ENCODE assay signal across 19 mouse cellular contexts in the genomic region with DNA sequence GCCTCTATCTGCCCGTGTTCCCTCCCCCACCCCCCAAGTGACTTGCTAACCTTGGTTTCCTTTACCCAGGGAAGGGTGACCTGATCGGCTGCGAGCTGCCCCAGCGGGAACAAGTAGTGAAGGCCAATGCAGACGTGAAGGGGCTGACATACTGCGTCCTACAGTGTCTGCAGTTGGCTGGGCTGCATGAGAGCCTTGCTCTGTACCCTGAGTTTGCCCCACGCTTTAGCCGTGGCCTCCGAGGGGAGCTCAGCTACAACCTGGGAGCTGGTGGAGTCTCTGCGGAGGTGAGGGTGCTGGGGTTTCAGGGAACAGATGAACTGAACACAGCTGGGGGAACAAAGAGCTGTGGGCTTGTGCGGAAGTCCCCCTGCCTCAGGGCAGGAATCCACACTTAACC. TPM values are rescaled to one million over a fixed set of nuclear protein-coding genes. Genes with fewer than 3 reads are reported as not detected.
A peak's percentile ranks its signal among the peaks of the same experiment; 100 is the strongest.
DNase-seq lines count a peak whose midpoint lies in the region; ATAC-seq lines count a peak whose summit lies in the region.
"Had no signal": no experiment of that assay in that cellular context is flagged by ENCODE, and none has a peak within 500 bp of the region (broad histone marks: within the 10 kb centered on the region; RNA-seq: fewer than 3 reads in every experiment).

No protein-coding gene starts in this region.

- no peak for DNase-seq in heart, embryonic 10.5 days (ENCODE audit: low spot score)
- DNase-seq in heart, postnatal 4 days, result no peak
- no peak for DNase-seq in embryonic facial prominence, embryonic 11.5 days (ENCODE audit: low spot score)
- DNase-seq in thymus, adult 18-20 months, result peak; percentile 43 to 66
- DNase-seq in thymus, postnatal 4 days, result peak; percentile 72
- DNase-seq in frontal cortex, adult 2 months (ENCODE audit: extremely low spot score in 1 of 2, low spot score in 1 of 2), result no peak
- DNase-seq in gastrocnemius, adult 8-10 months (ENCODE audit: low spot score in 2 of 2), result no peak
- DNase-seq: adrenal gland, postnatal 10 days; cerebellum, postnatal 10 days; heart, adult 11 months; kidney, adult 18-20 months had no signal

- WGBS in heart, embryonic 10.5 days, result 55% methylated on average over 11 of the region's 11 CpGs
- 40% methylated on average over 11 of the region's 11 CpGs for WGBS in embryonic facial prominence, embryonic 11.5 days

- H3K9me3 ChIP-seq in heart, embryonic 10.5 days, result no peaks in the 10 kb centered on the region
- H3K9me3 ChIP-seq in embryonic facial prominence, embryonic 11.5 days (replicated peaks; ENCODE audit: control insufficient read depth, low read length), result no peaks in the 10 kb centered on the region
- H3K9me3 ChIP-seq: forebrain, embryonic 13.5 days; limb, embryonic 15.5 days; liver, embryonic 15.5 days; midbrain, embryonic 12.5 days; neural tube, embryonic 13.5 days had no signal

- peaks cover 38% of the 10 kb centered on the region for H3K4me1 ChIP-seq in heart, embryonic 10.5 days
- no peaks in the 10 kb centered on the region for H3K4me1 ChIP-seq in embryonic facial prominence, embryonic 11.5 days (ENCODE audit: control insufficient read depth, insufficient read depth, low read length)
- H3K4me1 ChIP-seq: forebrain, embryonic 13.5 days; midbrain, embryonic 12.5 days; neural tube, embryonic 13.5 days had no signal

- peak overlapping the region; percentile 42; the same call in 1 of the 2 replicates for H3K27ac ChIP-seq in heart, embryonic 10.5 days
- H3K27ac ChIP-seq in embryonic facial prominence, embryonic 11.5 days (replicated peaks; ENCODE audit: low read depth, low read length), result no peak overlapping the region
- H3K27ac ChIP-seq: forebrain, embryonic 13.5 days; kidney, postnatal 0 days; limb, embryonic 15.5 days; liver, embryonic 15.5 days; midbrain, embryonic 12.5 days; neural tube, embryonic 13.5 days had no signal

- ATAC-seq in embryonic facial prominence, embryonic 11.5 days (replicated peaks; ENCODE audit: insufficient number of reproducible peaks, low FRiP score, low TSS enrichment, low read depth), result no peak
- ATAC-seq: forebrain, embryonic 13.5 days had no signal

- H3K27me3 ChIP-seq in heart, embryonic 10.5 days (ENCODE audit: insufficient read depth, poor library complexity, severe bottlenecking), result peaks cover 24% of the 10 kb centered on the region
- H3K27me3 ChIP-seq in embryonic facial prominence, embryonic 11.5 days (ENCODE audit: control insufficient read depth, insufficient read depth, low read length), result no peaks in the 10 kb centered on the region

- H3K9ac ChIP-seq in embryonic facial prominence, embryonic 11.5 days (replicated peaks; ENCODE audit: low read length), result peak overlapping the region; percentile 19; the same call in 1 of the 2 replicates
- H3K9ac ChIP-seq: forebrain, embryonic 13.5 days; limb, embryonic 15.5 days; liver, embryonic 15.5 days; midbrain, embryonic 12.5 days; neural tube, embryonic 13.5 days had no signal

- H3K4me2 ChIP-seq in embryonic facial prominence, embryonic 11.5 days (ENCODE audit: low read depth, low read length), result no peak overlapping the region
- H3K4me2 ChIP-seq: forebrain, embryonic 13.5 days; limb, embryonic 15.5 days; liver, embryonic 15.5 days; midbrain, embryonic 12.5 days; neural tube, embryonic 13.5 days had no signal

- H3K36me3 ChIP-seq in heart, embryonic 10.5 days, result peaks cover 30% of the 10 kb centered on the region
- H3K36me3 ChIP-seq in embryonic facial prominence, embryonic 11.5 days (replicated peaks; ENCODE audit: control insufficient read depth, insufficient read depth, low read depth, low read length), result no peaks in the 10 kb centered on the region

- no peak overlapping the region for H3K4me3 ChIP-seq in heart, embryonic 10.5 days
- no peak overlapping the region for H3K4me3 ChIP-seq in embryonic facial prominence, embryonic 11.5 days (ENCODE audit: low read depth, low read length)
- H3K4me3 ChIP-seq: forebrain, embryonic 13.5 days; limb, embryonic 15.5 days; liver, embryonic 15.5 days; midbrain, embryonic 12.5 days; neural tube, embryonic 13.5 days had no signal

RNA-seq across cellular contexts. Expression of a gene that starts 13.3 kb away (rescaled TPM):
- polyA plus RNA-seq in heart, embryonic 10.5 days (2016; fragmentation: Nextera tagmentation; extraction: Ambion mirVana), result 0.27 and 0.28 TPM in 2 replicates
- under 1 TPM; 0.41 to 0.54 TPM for total RNA-seq in heart, postnatal 4 days (2021)
- 0.18 and 0.25 TPM in 2 replicates for polyA plus RNA-seq in embryonic facial prominence, embryonic 11.5 days (2014; fragmentation: Nextera tagmentation; extraction: Ambion mirVana)
- 166 and 196 TPM in 2 replicates for polyA plus RNA-seq in frontal cortex, adult 2 months (2012; rRNA removed)
- total RNA-seq in gastrocnemius, adult 8-10 months (2022), result not detected
- total RNA-seq: CH12.LX; gastrocnemius, adult 18-20 months had no signal

RNA-seq across cellular contexts. Expression of a gene that starts 13.8 kb away (rescaled TPM):
- 174 and 196 TPM in 2 replicates for polyA plus RNA-seq in heart, embryonic 10.5 days (2016; fragmentation: Nextera tagmentation; extraction: Ambion mirVana)
- total RNA-seq in heart, postnatal 4 days (2021), result 10 to 100 TPM; 82.4 to 88.4 TPM
- 161 and 172 TPM in 2 replicates for polyA plus RNA-seq in embryonic facial prominence, embryonic 11.5 days (2014; fragmentation: Nextera tagmentation; extraction: Ambion mirVana)
- polyA plus RNA-seq in frontal cortex, adult 2 months (2012; rRNA removed), result 121 and 122 TPM in 2 replicates
- total RNA-seq in gastrocnemius, adult 8-10 months (2022), result 10 to 100 TPM; 18.8 to 34.0 (median 26.1) TPM

RNA-seq across cellular contexts. Expression of a gene that starts 56.9 kb away (rescaled TPM):
- polyA plus RNA-seq in heart, embryonic 10.5 days (2016; fragmentation: Nextera tagmentation; extraction: Ambion mirVana), result 40.0 and 54.7 TPM in 2 replicates
- total RNA-seq in heart, postnatal 4 days (2021), result 10 to 100 TPM; 36.5 to 41.4 TPM
- 42.0 and 44.1 TPM in 2 replicates for polyA plus RNA-seq in embryonic facial prominence, embryonic 11.5 days (2014; fragmentation: Nextera tagmentation; extraction: Ambion mirVana)
- 163 and 182 TPM in 2 replicates for polyA plus RNA-seq in frontal cortex, adult 2 months (2012; rRNA removed)
- total RNA-seq in gastrocnemius, adult 8-10 months (2022), result 10 to 100 TPM; 22.5 to 28.5 (median 25.7) TPM

RNA-seq across cellular contexts. Expression of a gene that starts 57.7 kb away (rescaled TPM):
- polyA plus RNA-seq in heart, embryonic 10.5 days (2016; fragmentation: Nextera tagmentation; extraction: Ambion mirVana), result 0.19 and 0.37 TPM in 2 replicates
- total RNA-seq in heart, postnatal 4 days (2021), result under 1 TPM in 1 of 2 experiments, not detected in 1; 0.17 TPM
- 0.08 and 0.10 TPM in 2 replicates for polyA plus RNA-seq in embryonic facial prominence, embryonic 11.5 days (2014; fragmentation: Nextera tagmentation; extraction: Ambion mirVana)
- polyA plus RNA-seq in frontal cortex, adult 2 months (2012; rRNA removed), result 1.5 and 1.7 TPM in 2 replicates
- not detected for total RNA-seq in gastrocnemius, adult 8-10 months (2022)
- total RNA-seq: gastrocnemius, adult 18-20 months had no signal
- polyA plus RNA-seq: liver, embryonic 15.5 days had no signal

Comparison
In these comparisons a context has a peak if more than half of its experiments do, and no peak if none do; other contexts are left out.
1. DNase-seq: peak in thymus, adult 18-20 months (2 of 2) and thymus, postnatal 4 days (single experiment); none in heart, embryonic 10.5 days (single experiment), heart, postnatal 4 days (single experiment), embryonic facial prominence, embryonic 11.5 days (single experiment), frontal cortex, adult 2 months (0 of 2) and gastrocnemius, adult 8-10 months (0 of 2).
2. RNA of a gene that starts 13.3 kb away (polyA plus RNA-seq): 166 to 196 TPM in frontal cortex, adult 2 months; 0.27 to 0.28 TPM in heart, embryonic 10.5 days and 0.18 to 0.25 TPM in embryonic facial prominence, embryonic 11.5 days; every median in the first group is over 100 times any median in the second.